34 mouse cellular contexts compared by ENCODE assay signal in the genomic region with DNA sequence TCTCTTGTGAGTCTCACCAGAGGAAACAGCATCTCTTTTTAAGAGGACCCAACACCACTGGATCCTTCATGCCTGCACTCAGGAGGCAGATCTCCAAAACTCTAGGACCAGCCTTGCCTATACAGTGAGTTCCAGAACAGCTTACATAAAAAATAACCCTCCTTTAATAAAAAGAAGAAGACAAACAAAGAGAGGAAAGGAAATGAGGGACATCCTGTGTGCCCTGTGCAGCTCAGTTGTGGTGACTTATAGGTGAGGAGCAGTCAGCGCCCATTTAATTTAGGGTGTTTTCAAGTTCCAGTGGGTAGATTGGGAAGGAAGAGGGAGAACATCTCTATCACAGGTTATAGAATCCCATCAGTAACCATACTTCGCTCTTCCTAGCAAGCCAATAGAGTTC.
"Had no signal": no experiment of that assay in that cellular context is flagged by ENCODE, and none has a peak within 500 bp of the region (broad histone marks: within the 10 kb centered on the region; RNA-seq: fewer than 3 reads in every experiment).

No protein-coding gene starts in this region.

- H3K27me3 ChIP-seq: heart, embryonic 12.5 days; heart, embryonic 13.5 days; heart, embryonic 15.5 days; hindbrain, embryonic 12.5 days; hindbrain, embryonic 13.5 days; hindbrain, embryonic 15.5 days; intestine, embryonic 15.5 days; kidney, embryonic 15.5 days had no signal

- H3K4me3 ChIP-seq: heart, embryonic 10.5 days; heart, embryonic 12.5 days; heart, embryonic 13.5 days; heart, embryonic 15.5 days; hindbrain, embryonic 10.5 days; hindbrain, embryonic 12.5 days; hindbrain, embryonic 13.5 days; hindbrain, embryonic 15.5 days; intestine, embryonic 15.5 days; kidney, embryonic 15.5 days; layer of hippocampus, adult 2 months had no signal

- H3K4me2 ChIP-seq: heart, embryonic 11.5 days; heart, embryonic 12.5 days; heart, embryonic 13.5 days; heart, embryonic 15.5 days; hindbrain, embryonic 12.5 days; hindbrain, embryonic 13.5 days; hindbrain, embryonic 14.5 days; hindbrain, embryonic 15.5 days; intestine, embryonic 15.5 days; kidney, embryonic 15.5 days had no signal

- H3K27ac ChIP-seq: heart, embryonic 10.5 days; heart, embryonic 13.5 days; heart, embryonic 15.5 days; hindbrain, embryonic 10.5 days; hindbrain, embryonic 12.5 days; hindbrain, embryonic 13.5 days; hindbrain, embryonic 14.5 days; hindbrain, embryonic 15.5 days; hindbrain, postnatal 0 days; intestine, embryonic 15.5 days; kidney, embryonic 15.5 days; kidney, postnatal 0 days; layer of hippocampus, adult 2 months had no signal

- ATAC-seq: hindbrain, embryonic 16.5 days; hindbrain, postnatal 0 days; intestine, embryonic 15.5 days; intestine, embryonic 16.5 days; intestine, postnatal 0 days had no signal

- H3K4me1 ChIP-seq: heart, embryonic 13.5 days; hindbrain, embryonic 12.5 days; hindbrain, embryonic 13.5 days; hindbrain, embryonic 15.5 days; intestine, embryonic 15.5 days; kidney, embryonic 15.5 days had no signal

- H3K36me3 ChIP-seq: heart, embryonic 10.5 days; heart, embryonic 12.5 days; heart, embryonic 13.5 days; heart, embryonic 15.5 days; hindbrain, embryonic 10.5 days; hindbrain, embryonic 12.5 days; hindbrain, embryonic 13.5 days; hindbrain, embryonic 15.5 days; intestine, embryonic 15.5 days; kidney, embryonic 15.5 days had no signal

- H3K9me3 ChIP-seq: heart, embryonic 10.5 days; heart, embryonic 12.5 days; heart, embryonic 13.5 days; heart, embryonic 15.5 days; hindbrain, embryonic 10.5 days; hindbrain, embryonic 12.5 days; hindbrain, embryonic 13.5 days; hindbrain, embryonic 15.5 days; intestine, embryonic 15.5 days; kidney, embryonic 15.5 days had no signal

- H3K9ac ChIP-seq: heart, embryonic 12.5 days; heart, embryonic 13.5 days; heart, embryonic 15.5 days; hindbrain, embryonic 12.5 days; hindbrain, embryonic 13.5 days; hindbrain, embryonic 14.5 days; hindbrain, embryonic 15.5 days; intestine, embryonic 15.5 days; kidney, embryonic 15.5 days had no signal

- DNase-seq: heart, postnatal 10 days; heart, postnatal 14 days; heart, postnatal 36 days; heart, postnatal 4 days; kidney, adult 11 months; kidney, adult 18-20 months; kidney, adult 2 months; kidney, adult 8-10 months; kidney, adult 9 months; kidney, postnatal 10 days; kidney, postnatal 14 days; kidney, postnatal 25 days; kidney, postnatal 36 days; kidney, postnatal 4 days; layer of hippocampus, adult 9-11 months; layer of hippocampus, postnatal 36 days had no signal
